Mouse (Mus musculus): ENCODE measurements around the gene Gm39566. TPM values are rescaled to one million over a fixed set of nuclear protein-coding genes. Genes with fewer than 3 reads are reported as not detected.

The Gm39566 gene
- total and polyA plus RNA-seq, 3 experiments = 0.04 TPM; not detected in 2

DNA sequence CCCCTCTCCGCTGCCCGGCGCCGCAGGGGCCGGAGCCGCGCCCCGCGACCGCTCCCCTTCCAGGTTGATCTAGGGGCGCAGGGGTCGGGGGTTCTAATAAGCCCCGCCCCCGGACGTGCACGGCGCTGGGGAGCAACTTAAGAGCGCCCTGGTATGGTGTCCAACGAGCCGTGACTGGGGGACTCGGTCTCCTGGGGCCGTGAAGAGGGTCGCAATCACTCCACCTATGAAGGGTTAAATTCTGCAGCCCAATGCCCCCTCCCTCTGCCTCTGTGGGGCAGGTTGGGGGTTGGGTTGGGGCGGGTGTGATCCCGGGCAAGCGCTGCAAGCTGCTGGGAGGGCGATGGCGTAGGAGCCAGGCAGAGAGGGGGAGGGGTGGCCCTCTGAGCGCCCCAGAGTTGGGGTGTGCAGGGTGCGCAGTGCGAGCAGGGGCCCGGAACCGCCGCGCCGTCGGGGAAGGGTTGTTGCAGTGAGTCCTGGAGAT, 48.9 kb downstream of the Gm39566 start (continued):
- peak; percentile 46; the same call in 1 of the 2 replicates for TF ChIP-seq HCFC1 (IDR thresholded peaks at IDR 0.05; ENCODE audit: low read depth, low read length)
- TF ChIP-seq MYC (IDR thresholded peaks at IDR 0.05; ENCODE audit: low read depth, low read length) = no peak
- TF ChIP-seq E2F4 (IDR thresholded peaks at IDR 0.05; ENCODE audit: borderline replicate concordance, low read depth, low read length) = no peak

DNA sequence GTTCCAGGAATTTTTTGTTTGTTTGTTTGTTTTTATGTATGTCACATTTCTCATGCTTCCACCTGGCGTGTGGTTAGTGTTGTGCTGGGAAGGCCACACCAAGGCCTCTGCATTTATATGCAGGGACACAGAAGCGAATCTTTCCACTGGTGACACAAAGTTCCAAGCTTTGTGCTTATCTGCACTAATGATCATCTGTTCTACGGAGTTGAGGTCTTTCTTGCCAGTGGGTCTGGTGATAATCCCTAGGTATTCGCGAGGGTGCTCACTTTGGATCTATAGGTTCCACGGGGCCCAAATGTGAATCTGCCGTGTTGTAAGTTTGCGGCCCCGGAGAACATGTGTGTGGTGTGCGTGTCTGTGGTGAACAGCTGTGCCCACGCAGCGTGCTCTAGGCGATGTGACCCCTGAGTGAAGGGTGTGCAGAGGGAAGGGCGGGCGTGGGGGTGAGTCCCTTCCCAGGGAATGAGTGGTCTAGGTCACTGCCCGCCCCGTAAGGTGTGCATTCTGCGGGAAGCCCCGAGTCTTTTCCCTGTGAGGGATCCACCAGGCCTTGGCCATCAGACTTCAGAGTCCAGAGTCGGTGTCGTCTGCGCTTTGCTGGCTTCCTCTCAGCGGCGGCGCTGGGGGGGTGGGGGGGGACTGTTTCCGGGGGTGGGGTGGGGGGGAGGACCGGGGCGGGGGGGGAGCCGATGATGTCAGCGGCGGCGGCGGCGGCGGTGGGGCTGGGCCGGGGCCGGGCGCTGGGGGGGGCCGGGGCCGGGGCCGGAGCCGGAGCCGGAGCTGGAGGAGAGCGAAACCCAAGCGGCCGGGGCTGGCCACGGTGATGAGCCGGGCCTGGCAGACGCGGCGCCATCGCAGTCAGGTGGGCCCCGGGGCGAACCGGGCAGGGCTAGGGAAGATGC, 49.6 kb downstream of the Gm39566 start, which contains the start of gene Zbtb4:
TSS of gene Zbtb4 (plus strand) at position 692 of the 905 bp plus-strand sequence.
- TF ChIP-seq ZC3H11A (IDR thresholded peaks at IDR 0.05; ENCODE audit: low read depth, low read length) (no peak), USF1 (IDR thresholded peaks at IDR 0.05; ENCODE audit: low read depth, low read length) (no peak), ZKSCAN1 (IDR thresholded peaks at IDR 0.05; ENCODE audit: low read depth, low read length) (no peak), POLR2AphosphoS5 (IDR thresholded peaks at IDR 0.05; ENCODE audit: borderline replicate concordance, low read depth, low read length) (no peak), MYB (IDR thresholded peaks at IDR 0.05; ENCODE audit: low read depth, low read length) (no peak), TCF12 (IDR thresholded peaks at IDR 0.05; ENCODE audit: low read depth, low read length) (no peak), MXI1 (IDR thresholded peaks at IDR 0.05; ENCODE audit: low read depth, low read length) (no peak), CHD1 (IDR thresholded peaks at IDR 0.05; ENCODE audit: low read depth, low read length) (0 out of 2 replicates have a peak, but pooled peaks have one; percentile 44), UBTF (IDR thresholded peaks at IDR 0.05; ENCODE audit: borderline replicate concordance, insufficient read depth, low read depth, low read length) (no peak), TBP (IDR thresholded peaks at IDR 0.05; ENCODE audit: low read depth, low read length) (no peak), NELFE (IDR thresholded peaks at IDR 0.05; ENCODE audit: low read depth, low read length) (peak; percentile 9; the same call in 1 of the 2 replicates), BHLHE40 (IDR thresholded peaks at IDR 0.05; ENCODE audit: borderline replicate concordance, low read depth, low read length) (no peak), CHD2 (IDR thresholded peaks at IDR 0.05; ENCODE audit: low read length) (no peak), MAZ (IDR thresholded peaks at IDR 0.05; ENCODE audit: low read depth, low read length) (peak; percentile 39; the same call in 1 of the 2 replicates), POLR2A (IDR thresholded peaks at IDR 0.05; ENCODE audit: control insufficient read depth in 1 of 2, insufficient read depth in 1 of 2, low read depth in 1 of 2, low read length in 2 of 2, poor library complexity in 1 of 2) (no peak), POLR2AphosphoS2 (IDR thresholded peaks at IDR 0.05; ENCODE audit: low read length) (no peak), HCFC1 (IDR thresholded peaks at IDR 0.05; ENCODE audit: low read depth, low read length) (no peak), MEF2A (IDR thresholded peaks at IDR 0.05; ENCODE audit: extremely low read depth, insufficient replicate concordance, low read depth, low read length, poor library complexity, severe bottlenecking) (no peak), SIN3A (IDR thresholded peaks at IDR 0.05; ENCODE audit: low read length) (0 out of 2 replicates have a peak, but pooled peaks have one; percentile 7), ZNF384 (IDR thresholded peaks at IDR 0.05; ENCODE audit: low read depth, low read length) (no peak), JUND (IDR thresholded peaks at IDR 0.05; ENCODE audit: low read depth, low read length) (no peak), GATA1 (IDR thresholded peaks at IDR 0.05; ENCODE audit: low read depth, low read length) (no peak)
- Histone ChIP-seq H3K9me3 (replicated peaks; ENCODE audit: insufficient read depth, low read length) (no peaks in the 10 kb centered on the region), H3K4me1 (ENCODE audit: control insufficient read depth in 1 of 2, insufficient read depth in 2 of 2, low read length in 2 of 2) (peaks cover 2 to 19% of the 10 kb centered on the region in 2 experiments; a peak in 3 of 4 replicates), H3K9ac (ENCODE audit: control insufficient read depth, low read depth, low read length, poor library complexity, severe bottlenecking) (peak within 1 kb of the TSS; percentile 94), H3K4me3 (ENCODE audit: control insufficient read depth in 1 of 2, insufficient read depth in 1 of 2, low read depth in 2 of 2, low read length in 2 of 2) (peak within 1 kb of the TSS; percentile 84 to 90), H3K27ac (ENCODE audit: control insufficient read depth, low read depth, low read length) (peak within 1 kb of the TSS; percentile 46), H3K27me3 (ENCODE audit: control insufficient read depth in 1 of 2, insufficient read depth in 2 of 2, low read length in 2 of 2) (no peaks in the 10 kb centered on the region), H3K79me2 (ENCODE audit: control insufficient read depth, insufficient read depth, low read length, poor library complexity) (peaks cover 8% of the 10 kb centered on the region), H3K36me3 (ENCODE audit: control insufficient read depth in 1 of 2, insufficient read depth in 2 of 2, low read length in 2 of 2) (peaks cover 0 to 2% of the 10 kb centered on the region in 2 experiments; a peak in 1 of 4 replicates)
- peak; percentile 48 for DNase-seq (ENCODE audit: low read depth, low spot score)

Measured in MEL (cell line).